ENCODE assay signal across 11 mouse cellular contexts in the genomic region with DNA sequence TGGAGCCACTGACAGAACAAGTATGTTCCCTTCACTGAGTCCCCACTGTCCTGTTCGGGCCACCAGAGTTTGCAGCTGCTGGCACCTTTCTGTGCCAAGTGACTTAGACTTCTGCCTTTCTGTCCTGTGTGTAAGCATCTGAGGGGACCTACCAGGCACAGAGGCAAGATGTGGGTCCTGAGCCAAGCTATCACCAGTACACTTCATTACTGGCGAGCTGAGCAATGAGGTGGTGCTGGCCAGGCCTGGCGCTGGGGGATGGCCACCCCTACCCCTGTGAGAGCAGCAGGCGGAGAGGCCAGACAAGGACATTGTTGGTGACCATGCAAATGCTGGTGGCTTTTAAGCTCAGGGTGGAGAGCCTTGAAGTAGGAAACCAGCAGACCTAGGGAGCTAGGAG.
DNase-seq lines count a peak whose midpoint lies in the region; ATAC-seq and TF ChIP-seq lines count a peak whose summit lies in the region.
"Had no signal": no experiment of that assay in that cellular context is flagged by ENCODE, and none has a peak within 500 bp of the region (broad histone marks: within the 10 kb centered on the region; RNA-seq: fewer than 3 reads in every experiment).

No protein-coding gene starts in this region.

- no peak for TF ChIP-seq CTCF in lung, embryonic 14.5 days (IDR thresholded peaks at IDR 0.05; ENCODE audit: low read depth)

- H3K4me2 ChIP-seq in lung, embryonic 14.5 days = no peak overlapping the region
- H3K4me2 ChIP-seq in myocyte (ENCODE audit: low read depth) = peak overlapping the region; percentile 56
- H3K4me2 ChIP-seq: hindbrain, embryonic 14.5 days had no signal

- 0 out of 2 replicates have a peak, but pooled peaks cover 8% of the 10 kb centered on the region for H3K4me1 ChIP-seq in lung, embryonic 14.5 days (ENCODE audit: insufficient read depth)

- H3ac ChIP-seq in myocyte (ENCODE audit: control insufficient read depth, insufficient read length) = no peak overlapping the region

- ATAC-seq in lung, embryonic 14.5 days (ENCODE audit: insufficient read depth) = peak; percentile 85

- no peaks in the 10 kb centered on the region for H3K9me3 ChIP-seq in lung, embryonic 14.5 days (ENCODE audit: low read depth, low read length)
- H3K9me3 ChIP-seq: embryonic facial prominence, embryonic 10.5 days had no signal

- H3K27me3 ChIP-seq in lung, embryonic 14.5 days (ENCODE audit: insufficient read depth, low read length) = no peaks in the 10 kb centered on the region
- H3K27me3 ChIP-seq in myocyte (ENCODE audit: control insufficient read depth, insufficient read depth, insufficient read length) = no peaks in the 10 kb centered on the region

- H3K9ac ChIP-seq in lung, embryonic 14.5 days = no peak overlapping the region
- H3K9ac ChIP-seq: hindbrain, embryonic 14.5 days; liver, embryonic 14.5 days had no signal

- H3K79me2 ChIP-seq in myocyte (ENCODE audit: control insufficient read depth, insufficient read depth) = no peaks in the 10 kb centered on the region

- intact Hi-C loops in heart, postnatal 10 days (cut with DNase I) = no loop called here

- TF ChIP-seq POLR2A in myocyte (IDR thresholded peaks at IDR 0.05; ENCODE audit: insufficient read length, low read depth) = no peak

- H3K4me3 ChIP-seq in lung, embryonic 14.5 days (ENCODE audit: low read depth, low read length) = no peak overlapping the region
- H3K4me3 ChIP-seq in myocyte = peak overlapping the region; percentile 4
- H3K4me3 ChIP-seq: embryonic facial prominence, embryonic 10.5 days had no signal

- no peaks in the 10 kb centered on the region for H3K36me3 ChIP-seq in lung, embryonic 14.5 days (ENCODE audit: insufficient read depth)
- H3K36me3 ChIP-seq in myocyte (ENCODE audit: control insufficient read depth, insufficient read depth) = no peaks in the 10 kb centered on the region
- H3K36me3 ChIP-seq: embryonic facial prominence, embryonic 10.5 days had no signal

- peak; percentile 76 for DNase-seq in lung, embryonic 14.5 days
- DNase-seq in lung, postnatal 25 days (ENCODE audit: low spot score) = no peak
- peak; percentile 39 to 61 for DNase-seq in heart, adult 9 months (ENCODE audit: low spot score in 2 of 2)
- peak; percentile 73 to 74 for DNase-seq in heart, postnatal 10 days
- DNase-seq in adrenal gland, adult 2 months = no peak
- DNase-seq in retina, embryonic 14.5 days (ENCODE audit: low spot score) = no peak
- DNase-seq: cerebellum, adult 9-11 months had no signal

- 46% methylated on average over 4 of the region's 4 CpGs for WGBS in lung, embryonic 14.5 days

- peak overlapping the region; percentile 65; the same call in 1 of the 2 replicates for H3K27ac ChIP-seq in lung, embryonic 14.5 days (ENCODE audit: low read depth)
- H3K27ac ChIP-seq: embryonic facial prominence, embryonic 10.5 days; hindbrain, embryonic 14.5 days; liver, embryonic 14.5 days had no signal

TF ChIP-seq in myocyte, 11 proteins besides CTCF, POLR2A, EP300 and RAD21:
- no peak for TF ChIP-seq SRF (IDR thresholded peaks at IDR 0.05; ENCODE audit: control insufficient read depth, insufficient read length, low read depth)
- TF ChIP-seq MYOD1 (IDR thresholded peaks at IDR 0.05; ENCODE audit: control insufficient read depth in 1 of 3, insufficient read length in 2 of 3, low read depth in 2 of 3) = no peak
- TF ChIP-seq USF1 (IDR thresholded peaks at IDR 0.05; ENCODE audit: low read depth) = no peak
- no peak for TF ChIP-seq TCF12 (IDR thresholded peaks at IDR 0.05; ENCODE audit: insufficient read depth, poor library complexity, severe bottlenecking)
- no peak for TF ChIP-seq TCF3 (IDR thresholded peaks at IDR 0.05; ENCODE audit: insufficient read length, low read depth)
- TF ChIP-seq REST (IDR thresholded peaks at IDR 0.05; ENCODE audit: insufficient read depth, insufficient read length) = no peak
- TF ChIP-seq E2F4 (IDR thresholded peaks at IDR 0.05; ENCODE audit: insufficient read depth) = no peak
- TF ChIP-seq CEBPB (IDR thresholded peaks at IDR 0.05; ENCODE audit: insufficient read depth, poor library complexity, severe bottlenecking) = no peak
- TF ChIP-seq POLR2AphosphoS2 (IDR thresholded peaks at IDR 0.05; ENCODE audit: insufficient read length, low read depth) = no peak
TF ChIP-seq in myocyte: peak in this region for 0.

Comparison
In these comparisons a context has a peak if more than half of its experiments do, and no peak if none do; other contexts are left out.
1. DNase-seq: peak in lung, embryonic 14.5 days (single experiment), heart, adult 9 months (2 of 2) and heart, postnatal 10 days (2 of 2); none in lung, postnatal 25 days (single experiment), adrenal gland, adult 2 months (single experiment) and retina, embryonic 14.5 days (single experiment).